Mouse (Mus musculus) B cell, adult (primary cell): ENCODE measurements around the gene Armc12. TPM values are rescaled to one million over a fixed set of nuclear protein-coding genes. Genes with fewer than 3 reads are reported as not detected.

Experiments
- total RNA-seq: library from RNA; stranded (reverse); gene quantifications from 4 replicates; pipeline ENCODE4 v1.2.4, GENCODE M21; 2023; ENCODE audit not compliant: inconsistent age

The Armc12 gene
- total RNA-seq = not detected in 4 replicates

GRCm38 (mm10) chr17:28530506-28530905, at the start of gene Armc12:
Gene Armc12, plus strand, starts transcription at chr17:28530806.

GRCm38 (mm10) chr17:28517441-28517955, 13.1 kb upstream of the Armc12 start, which contains the start of gene Fkbp5:
Gene Fkbp5, minus strand, starts transcription at chr17:28517527.

GRCm38 (mm10) chr17:28549111-28549510, 18.5 kb downstream of the Armc12 start, which contains the start of gene Clpsl2:
Gene Clpsl2, plus strand, starts transcription at chr17:28549411.

GRCm38 (mm10) chr17:28560598-28560997, 30.0 kb downstream of the Armc12 start, which contains the start of gene Clps:
Gene Clps, minus strand, starts transcription at chr17:28560766.

GRCm38 (mm10) chr17:28575244-28576125, 44.9 kb downstream of the Armc12 start, which contains the start of gene Lhfpl5:
Gene Lhfpl5, plus strand, starts transcription at chr17:28575641.

Other genes with a start within 250 kb of the Armc12 start
- gene Fance, start 217.3 kb upstream of the Armc12 start, total RNA-seq = 32.7 to 41.5 TPM (median 36.3 TPM) in 4 replicates
- 1,518 to 1,751 TPM (median 1,582 TPM) in 4 replicates for gene Rpl10a, start 202.3 kb upstream of the Armc12 start, total RNA-seq
- not detected in 4 replicates for gene Tead3, start 180.0 kb upstream of the Armc12 start, total RNA-seq
- gene Tulp1, start 165.6 kb upstream of the Armc12 start, total RNA-seq = 0.57 TPM in 1 of 4 replicates, not detected in the others
- 22.0 to 39.4 TPM (median 24.6 TPM) in 4 replicates for gene Fkbp5, start 13.3 kb upstream of the Armc12 start, total RNA-seq
- gene Clpsl2, start 18.6 kb downstream of the Armc12 start, total RNA-seq = not detected in 4 replicates
- 1.3 TPM in 1 of 4 replicates, not detected in the others for gene Clps, start 30.0 kb downstream of the Armc12 start, total RNA-seq
- gene Lhfpl5, start 44.8 kb downstream of the Armc12 start, total RNA-seq = not detected in 4 replicates
- gene Srpk1, start 91.9 kb downstream of the Armc12 start, total RNA-seq = 96.7 to 118 TPM (median 104 TPM) in 4 replicates
- 0.74 to 1.6 TPM (median 1.3 TPM) in 4 replicates for gene Slc26a8, start 159.4 kb downstream of the Armc12 start, total RNA-seq
- 94.1 to 103 TPM (median 95.3 TPM) in 4 replicates for gene Mapk14, start 160.5 kb downstream of the Armc12 start, total RNA-seq
- 3.3 to 8.6 TPM (median 5.8 TPM) in 4 replicates for gene AC170998.1, start 195.3 kb downstream of the Armc12 start, total RNA-seq
- gene Mapk13, start 238.5 kb downstream of the Armc12 start, total RNA-seq = 0.19 TPM in 1 of 4 replicates, not detected in the others